Mouse (Mus musculus): Measurements from ENCODE around the gene Stk32b.

- TF ChIP-seq CTCF (IDR thresholded peaks at IDR 0.05) (no peak), EP300 (IDR thresholded peaks at IDR 0.05; ENCODE audit: insufficient read depth, low read depth, low read length) (no peak), POLR2A (IDR thresholded peaks at IDR 0.05; ENCODE audit: insufficient read depth, low read depth, low read length) (no peak)
These were observed 61.8 kb downstream of the Stk32b start for GRCm38 (mm10) chr5:37655208-37655607.
